ENCODE assay signal across 8 mouse cellular contexts in genomic region chr19:42045269-42046102, GRCm38 (mm10). TPM values are rescaled to one million over a fixed set of nuclear protein-coding genes. Genes with fewer than 3 reads are reported as not detected.
DNase-seq lines count a peak whose midpoint lies in the region; ATAC-seq lines count a peak whose summit lies in the region.

Hoga1 (plus strand) TSS chr19:42045610.

- intact Hi-C loops in gastrocnemius, postnatal 36 days (cut with DNase I): no loop called here

- ATAC-seq in intestine, embryonic 14.5 days (replicated peaks; ENCODE audit: low FRiP score, low TSS enrichment, low read depth): peak; percentile 94
- peak; percentile 82 for ATAC-seq in limb, embryonic 12.5 days (ENCODE audit: insufficient number of reproducible peaks, insufficient read depth, low FRiP score, low TSS enrichment, low read depth)
- ATAC-seq in midbrain, embryonic 13.5 days: peak; percentile 82
- peak; percentile 89 for ATAC-seq in stomach, embryonic 14.5 days (ENCODE audit: insufficient number of reproducible peaks, insufficient read depth, low FRiP score, low read depth)

- peak within 1 kb of the TSS; percentile 42 for H3K9ac ChIP-seq in intestine, embryonic 14.5 days (ENCODE audit: low read length)
- no peak within 1 kb of the TSS; the same call in 1 of the 2 replicates for H3K9ac ChIP-seq in limb, embryonic 12.5 days (replicated peaks)
- no peak within 1 kb of the TSS for H3K9ac ChIP-seq in midbrain, embryonic 13.5 days (replicated peaks)
- peak within 1 kb of the TSS; percentile 37 for H3K9ac ChIP-seq in stomach, embryonic 14.5 days (replicated peaks; ENCODE audit: low read depth, low read length)

- peak; percentile 66 for DNase-seq in ovary, adult 18-20 months (ENCODE audit: low spot score)
- no peak for DNase-seq in ovary, postnatal 10 days (ENCODE audit: low spot score)
- DNase-seq in embryo, embryonic 10.5 days (ENCODE audit: low spot score): peak; percentile 90
- DNase-seq in gastrocnemius, postnatal 36 days: peak; percentile 78 to 82
- peak; percentile 78 for DNase-seq in intestine, embryonic 14.5 days (ENCODE audit: low spot score)

- H3K9me3 ChIP-seq in intestine, embryonic 14.5 days (ENCODE audit: control insufficient read depth, low read length): no peaks in the 10 kb centered on the region
- H3K9me3 ChIP-seq in limb, embryonic 12.5 days: no peaks in the 10 kb centered on the region
- no peaks in the 10 kb centered on the region for H3K9me3 ChIP-seq in midbrain, embryonic 13.5 days
- H3K9me3 ChIP-seq in stomach, embryonic 14.5 days (ENCODE audit: control insufficient read depth, low read depth, low read length): no peaks in the 10 kb centered on the region

- H3K4me1 ChIP-seq in intestine, embryonic 14.5 days (replicated peaks; ENCODE audit: control insufficient read depth, insufficient read depth, low read length): peaks cover 4% of the 10 kb centered on the region
- peaks cover 9% of the 10 kb centered on the region for H3K4me1 ChIP-seq in limb, embryonic 12.5 days (replicated peaks)
- no peaks in the 10 kb centered on the region for H3K4me1 ChIP-seq in midbrain, embryonic 13.5 days (replicated peaks)
- H3K4me1 ChIP-seq in stomach, embryonic 14.5 days (ENCODE audit: control insufficient read depth, insufficient read depth, low read length): no peaks in the 10 kb centered on the region

- no peak within 1 kb of the TSS for H3K27ac ChIP-seq in intestine, embryonic 14.5 days (ENCODE audit: low read depth)
- H3K27ac ChIP-seq in limb, embryonic 12.5 days: no peak within 1 kb of the TSS
- no peak within 1 kb of the TSS for H3K27ac ChIP-seq in midbrain, embryonic 13.5 days
- H3K27ac ChIP-seq in stomach, embryonic 14.5 days (ENCODE audit: low read length): no peak within 1 kb of the TSS

- peak within 1 kb of the TSS; percentile 29; the same call in 1 of the 2 replicates for H3K4me3 ChIP-seq in intestine, embryonic 14.5 days (ENCODE audit: low read depth, low read length)
- H3K4me3 ChIP-seq in limb, embryonic 12.5 days (replicated peaks): peak within 1 kb of the TSS; percentile 35
- peak within 1 kb of the TSS; percentile 24 for H3K4me3 ChIP-seq in midbrain, embryonic 13.5 days (replicated peaks)
- H3K4me3 ChIP-seq in stomach, embryonic 14.5 days (ENCODE audit: low read depth, low read length): peak within 1 kb of the TSS; percentile 26

- H3K36me3 ChIP-seq in intestine, embryonic 14.5 days (ENCODE audit: control insufficient read depth, insufficient read depth, low read length): no peaks in the 10 kb centered on the region
- no peaks in the 10 kb centered on the region for H3K36me3 ChIP-seq in limb, embryonic 12.5 days
- no peaks in the 10 kb centered on the region for H3K36me3 ChIP-seq in midbrain, embryonic 13.5 days
- no peaks in the 10 kb centered on the region for H3K36me3 ChIP-seq in stomach, embryonic 14.5 days (ENCODE audit: control insufficient read depth, insufficient read depth, low read length)

- WGBS in intestine, embryonic 14.5 days: 19% methylated on average over 23 of the region's 23 CpGs
- WGBS in limb, embryonic 12.5 days: 25% methylated on average over 23 of the region's 23 CpGs
- 25% methylated on average over 23 of the region's 23 CpGs for WGBS in midbrain, embryonic 13.5 days
- 26% methylated on average over 23 of the region's 23 CpGs for WGBS in stomach, embryonic 14.5 days

- no peaks in the 10 kb centered on the region for H3K27me3 ChIP-seq in intestine, embryonic 14.5 days (replicated peaks; ENCODE audit: control insufficient read depth, insufficient read depth, low read length)
- H3K27me3 ChIP-seq in limb, embryonic 12.5 days: peaks cover 7% of the 10 kb centered on the region; the same call in 1 of the 2 replicates
- H3K27me3 ChIP-seq in midbrain, embryonic 13.5 days: no peaks in the 10 kb centered on the region
- H3K27me3 ChIP-seq in stomach, embryonic 14.5 days (ENCODE audit: control insufficient read depth, insufficient read depth, low read length): no peaks in the 10 kb centered on the region

- H3K4me2 ChIP-seq in intestine, embryonic 14.5 days (ENCODE audit: low read length): peak within 1 kb of the TSS; percentile 56
- H3K4me2 ChIP-seq in limb, embryonic 12.5 days: peak within 1 kb of the TSS; percentile 61
- peak within 1 kb of the TSS; percentile 44 for H3K4me2 ChIP-seq in midbrain, embryonic 13.5 days (replicated peaks)
- H3K4me2 ChIP-seq in stomach, embryonic 14.5 days (replicated peaks; ENCODE audit: low read depth, low read length): peak within 1 kb of the TSS; percentile 39

RNA-seq across cellular contexts. Expression of gene Hoga1, which starts in this region (rescaled TPM):
- 1 to 10 TPM; 2.9 to 3.7 TPM for total RNA-seq in gastrocnemius, postnatal 36 days (2021)
- 1.4 and 1.7 TPM in 2 replicates for polyA plus RNA-seq in intestine, embryonic 14.5 days (2014; fragmentation: Nextera tagmentation; extraction: Ambion mirVana)
- 1.5 and 1.9 TPM in 2 replicates for polyA plus RNA-seq in limb, embryonic 12.5 days (2016; fragmentation: Nextera tagmentation; extraction: Ambion mirVana)
- polyA plus RNA-seq in midbrain, embryonic 13.5 days (2015; fragmentation: Nextera tagmentation; extraction: Ambion mirVana): 0.58 and 0.89 TPM in 2 replicates
- 1.7 and 1.9 TPM in 2 replicates for polyA plus RNA-seq in stomach, embryonic 14.5 days (2014; fragmentation: Nextera tagmentation; extraction: Ambion mirVana)

Comparison
In these comparisons a context has a peak if more than half of its experiments do, and no peak if none do; other contexts are left out.
1. Peak in ATAC-seq, H3K4me3 ChIP-seq and H3K4me2 ChIP-seq in midbrain, embryonic 13.5 days; RNA of the gene not detected or under 1 TPM.
2. H3K9ac ChIP-seq: peak in intestine, embryonic 14.5 days (single experiment) and stomach, embryonic 14.5 days (single experiment); none in limb, embryonic 12.5 days (single experiment) and midbrain, embryonic 13.5 days (single experiment).
3. Peak in every context shown above with its lines, with median percentiles within 50 percentile points of each other: ATAC-seq, H3K4me2 ChIP-seq and H3K4me3 ChIP-seq.